Mouse (Mus musculus) midbrain, embryonic 12.5 days (tissue): ENCODE measurements around the gene Elavl4. TPM values are rescaled to one million over a fixed set of nuclear protein-coding genes. Genes with fewer than 3 reads are reported as not detected.

ENCODE experiments used
- ATAC-seq: fragments of 200-750 bp; cut with Nextera tagmentation; 2 replicates; pipeline ENCODE4 v1.8.0; 2017; ENCODE audit warnings: low read depth, moderate TSS enrichment, moderate library complexity; ENCODE audit not compliant: low FRiP score
- H3K27ac ChIP-seq: fragments of 300-500 bp; sonication (generic); replicated peaks from 2 replicates; pipeline ENCODE4 v1.5.1; 2016; ENCODE audit warnings: mild to moderate bottlenecking
- H3K27me3 ChIP-seq: fragments of 300-500 bp; sonication (generic); 2 replicates; pipeline ENCODE4 v1.6.1; 2016; ENCODE audit warnings: mild to moderate bottlenecking
- H3K36me3 ChIP-seq: fragments of 300-500 bp; sonication (generic); 2 replicates; pipeline ENCODE4 v1.6.1; 2016
- H3K4me1 ChIP-seq: fragments of 300-500 bp; sonication (generic); 2 replicates; pipeline ENCODE4 v1.6.1; 2016
- H3K4me2 ChIP-seq: fragments of 300-500 bp; sonication (generic); replicated peaks from 2 replicates; pipeline ENCODE4 v1.6.1; 2016; ENCODE audit warnings: mild to moderate bottlenecking, moderate library complexity
- H3K4me3 ChIP-seq: fragments of 300-500 bp; sonication (generic); 2 replicates; pipeline ENCODE4 v1.5.1; 2016; ENCODE audit warnings: mild to moderate bottlenecking
- H3K9ac ChIP-seq: fragments of 300-500 bp; sonication (generic); replicated peaks from 2 replicates; pipeline ENCODE4 v1.6.1; 2016; ENCODE audit warnings: mild to moderate bottlenecking, moderate library complexity
- H3K9me3 ChIP-seq: fragments of 300-500 bp; sonication (generic); 2 replicates; pipeline ENCODE4 v1.6.1; 2016; ENCODE audit warnings: mild to moderate bottlenecking
- WGBS: fragments of 180-500 bp; shearing (Covaris S2); methylation state at CpG from one replicate; pipeline ENCODE4 v1.1.7; 2016; 5-methylcytosine and 5-hydroxymethylcytosine counted together
- polyA plus RNA-seq: library from polyadenylated mRNA; unstranded; fragments of >200 nt; fragmentation: Nextera tagmentation; extraction: Ambion mirVana; gene quantifications from 2 replicates; pipeline ENCODE4 v1.2.1, GENCODE M21; 2016

Elavl4 gene
- polyA plus RNA-seq, 1 experiment from 2014 or later: 218 TPM

DNA sequence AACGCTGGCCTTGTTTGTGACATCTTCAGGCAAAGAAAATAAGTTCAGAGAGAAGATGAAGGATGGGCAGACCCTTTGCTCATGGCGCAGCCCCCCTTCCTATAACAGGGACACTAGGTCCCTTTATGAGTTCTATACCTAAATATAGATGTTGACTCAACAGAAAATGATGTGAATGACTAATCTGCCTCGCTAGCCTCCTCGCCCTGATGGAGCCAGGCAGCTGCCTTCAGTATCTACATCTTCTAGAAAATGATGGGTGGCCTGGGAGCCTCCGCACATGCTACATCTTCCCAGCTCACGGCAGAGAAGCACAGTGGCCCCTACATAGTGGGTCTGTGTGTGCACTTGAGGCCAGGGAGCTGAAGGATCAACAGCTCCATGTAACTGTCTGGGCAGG lies 137.2 kb downstream of the Elavl4 start:
- H3K4me1 ChIP-seq: peaks cover 40% of the 10 kb centered on the region
- WGBS: 92% methylated on average over 6 of the region's 6 CpGs
- ATAC-seq: no peak
- peaks cover 50% of the 10 kb centered on the region for H3K36me3 ChIP-seq
- no peak overlapping the region for H3K27ac ChIP-seq
- H3K27me3 ChIP-seq: no peaks in the 10 kb centered on the region
- H3K4me3 ChIP-seq: no peak overlapping the region
- no peak overlapping the region for H3K4me2 ChIP-seq
- H3K9me3 ChIP-seq: no peaks in the 10 kb centered on the region
- H3K9ac ChIP-seq: no peak overlapping the region

DNA sequence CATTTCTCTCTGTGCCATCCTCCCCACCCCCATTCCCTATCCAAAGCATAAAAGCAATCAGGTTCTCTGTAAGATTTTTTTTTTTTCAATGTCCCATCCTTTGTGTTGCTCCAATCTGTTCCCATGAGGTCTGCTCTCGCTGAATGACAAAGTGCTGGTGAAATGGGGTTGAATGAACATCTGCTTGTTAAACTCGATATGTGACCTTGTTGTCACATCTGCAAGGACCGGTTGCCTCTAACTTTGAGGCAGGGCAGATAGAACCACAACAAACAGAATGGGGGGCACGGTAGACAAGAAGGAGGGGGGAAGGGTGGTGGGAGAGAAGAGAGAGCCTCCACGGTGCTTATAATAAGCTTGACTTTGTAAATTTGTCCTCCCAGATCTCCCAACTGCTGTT lies 138.0 kb downstream of the Elavl4 start:
- H3K27ac ChIP-seq: no peak overlapping the region
- no peak overlapping the region for H3K9ac ChIP-seq
- H3K4me1 ChIP-seq: peaks cover 40% of the 10 kb centered on the region
- 50% methylated on average over 5 of the region's 5 CpGs for WGBS
- H3K4me2 ChIP-seq: no peak overlapping the region
- no peak overlapping the region for H3K4me3 ChIP-seq
- ATAC-seq: no peak
- H3K9me3 ChIP-seq: no peaks in the 10 kb centered on the region
- no peaks in the 10 kb centered on the region for H3K27me3 ChIP-seq
- H3K36me3 ChIP-seq: peaks cover 48% of the 10 kb centered on the region

DNA sequence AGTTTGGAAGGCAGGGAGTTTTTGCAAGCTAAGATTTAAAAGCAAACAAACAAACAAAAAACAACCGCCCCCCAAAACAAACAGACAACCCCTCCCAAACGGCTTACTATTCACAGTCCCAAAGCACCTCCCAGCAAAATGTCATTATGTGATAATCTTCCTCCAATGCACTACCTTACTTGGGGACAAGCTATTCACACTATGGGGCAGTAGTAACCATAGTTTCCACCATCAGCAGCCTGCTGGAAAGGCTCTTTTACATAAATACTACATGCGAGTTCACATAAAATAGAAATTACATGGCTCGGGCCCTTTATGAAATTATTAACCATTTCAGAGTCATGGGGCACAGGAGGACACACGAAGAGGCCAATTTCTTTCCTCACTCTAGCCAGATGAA lies 141.5 kb downstream of the Elavl4 start:
- WGBS: 73% methylated on average over 5 of the region's 5 CpGs
- peaks cover 58% of the 10 kb centered on the region for H3K36me3 ChIP-seq
- ATAC-seq: no peak

DNA sequence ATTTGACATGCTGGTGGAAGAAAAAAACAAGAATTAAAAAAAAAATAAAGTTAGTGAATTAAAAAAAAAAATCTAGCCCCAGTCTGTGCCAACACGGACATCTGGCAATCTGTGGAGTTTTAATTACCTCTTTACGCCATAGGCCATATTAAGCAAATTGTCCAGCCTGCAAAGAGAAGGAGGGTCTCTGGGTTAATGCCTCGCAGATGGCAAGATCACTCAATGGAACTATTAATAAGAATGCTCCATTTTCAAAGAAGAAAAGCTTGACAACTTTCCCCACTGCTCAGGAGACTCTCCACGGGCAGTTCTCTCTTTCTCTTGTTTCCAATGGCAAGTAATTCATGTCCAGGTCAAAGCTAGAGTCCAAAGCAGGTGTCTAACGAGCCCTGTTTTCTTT lies 142.1 kb downstream of the Elavl4 start:
- 54% methylated on average over 5 of the region's 5 CpGs for WGBS
- H3K4me2 ChIP-seq: no peak overlapping the region
- H3K36me3 ChIP-seq: peaks cover 56% of the 10 kb centered on the region
- H3K9me3 ChIP-seq: no peaks in the 10 kb centered on the region
- H3K9ac ChIP-seq: no peak overlapping the region
- H3K4me1 ChIP-seq: peaks cover 39% of the 10 kb centered on the region
- no peaks in the 10 kb centered on the region for H3K27me3 ChIP-seq
- 0 out of 2 replicates have a peak, but pooled peaks have one; percentile 53 for ATAC-seq
- 0 out of 2 replicates have a peak overlapping the region, but pooled peaks have one; percentile 46 for H3K27ac ChIP-seq
- no peak overlapping the region for H3K4me3 ChIP-seq

More for the DNA sequence above, 141.5 kb downstream of the Elavl4 start:
- H3K4me3 ChIP-seq: no peak overlapping the region
- peak overlapping the region; percentile 46; the same call in 1 of the 2 replicates for H3K27ac ChIP-seq
- no peaks in the 10 kb centered on the region for H3K27me3 ChIP-seq
- H3K9ac ChIP-seq: no peak overlapping the region
- peaks cover 40% of the 10 kb centered on the region for H3K4me1 ChIP-seq
- H3K9me3 ChIP-seq: no peaks in the 10 kb centered on the region
- H3K4me2 ChIP-seq: no peak overlapping the region

DNA sequence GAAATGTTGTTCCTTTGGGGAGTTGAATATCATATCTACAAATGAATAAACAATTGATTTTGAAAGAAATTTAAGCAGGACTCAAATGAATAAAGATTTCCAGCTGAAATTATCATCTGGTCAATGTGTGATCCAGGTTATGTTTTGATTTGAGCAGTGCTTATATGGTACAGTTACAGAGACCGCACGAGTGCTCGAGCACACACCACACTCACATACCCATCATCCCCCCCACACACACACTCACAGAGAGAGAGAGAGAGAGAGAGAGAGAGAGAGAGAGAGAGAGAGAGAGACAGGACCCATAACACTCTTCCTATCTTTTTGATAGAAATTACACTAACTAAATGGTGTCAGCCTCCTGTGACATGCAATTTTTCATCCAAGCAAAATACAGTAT lies 150.0 kb downstream of the Elavl4 start:
- no peak overlapping the region for H3K4me3 ChIP-seq
- no peak overlapping the region for H3K4me2 ChIP-seq
- no peak overlapping the region for H3K9ac ChIP-seq
- no peaks in the 10 kb centered on the region for H3K27me3 ChIP-seq
- no peaks in the 10 kb centered on the region for H3K9me3 ChIP-seq
- 0 out of 2 replicates have a peak, but pooled peaks have one; percentile 44 for ATAC-seq
- WGBS: 87% methylated on average over 3 of the region's 3 CpGs
- H3K27ac ChIP-seq: no peak overlapping the region
- no peaks in the 10 kb centered on the region; the same call in 1 of the 2 replicates for H3K4me1 ChIP-seq
- H3K36me3 ChIP-seq: peaks cover 6% of the 10 kb centered on the region; the same call in 1 of the 2 replicates

DNA sequence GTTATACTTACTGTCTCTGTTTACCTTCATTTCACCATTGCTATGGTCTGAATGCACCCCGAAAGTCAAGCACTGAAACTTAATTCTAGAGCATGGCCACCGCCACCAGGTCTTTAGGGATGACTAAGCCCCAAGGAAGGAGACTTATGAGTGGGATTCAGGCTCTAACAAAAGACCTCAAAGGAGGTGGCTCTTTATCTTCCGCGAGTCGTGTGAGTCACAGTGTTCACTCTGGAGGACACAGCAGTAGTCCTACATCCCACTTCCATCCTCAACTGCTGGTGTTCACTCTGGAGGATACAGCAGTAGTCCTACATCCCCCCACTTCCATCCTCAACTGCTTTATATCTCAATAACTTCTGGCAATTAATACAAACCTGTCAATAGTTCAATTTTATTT lies 151.8 kb downstream of the Elavl4 start:
- H3K4me2 ChIP-seq: no peak overlapping the region
- no peak for ATAC-seq
- H3K9ac ChIP-seq: no peak overlapping the region
- no peaks in the 10 kb centered on the region; the same call in 1 of the 2 replicates for H3K4me1 ChIP-seq
- H3K27me3 ChIP-seq: no peaks in the 10 kb centered on the region
- no peak overlapping the region for H3K4me3 ChIP-seq
- WGBS: 84% methylated on average over 5 of the region's 5 CpGs
- no peaks in the 10 kb centered on the region for H3K9me3 ChIP-seq
- H3K27ac ChIP-seq: no peak overlapping the region
- H3K36me3 ChIP-seq: no peaks in the 10 kb centered on the region

DNA sequence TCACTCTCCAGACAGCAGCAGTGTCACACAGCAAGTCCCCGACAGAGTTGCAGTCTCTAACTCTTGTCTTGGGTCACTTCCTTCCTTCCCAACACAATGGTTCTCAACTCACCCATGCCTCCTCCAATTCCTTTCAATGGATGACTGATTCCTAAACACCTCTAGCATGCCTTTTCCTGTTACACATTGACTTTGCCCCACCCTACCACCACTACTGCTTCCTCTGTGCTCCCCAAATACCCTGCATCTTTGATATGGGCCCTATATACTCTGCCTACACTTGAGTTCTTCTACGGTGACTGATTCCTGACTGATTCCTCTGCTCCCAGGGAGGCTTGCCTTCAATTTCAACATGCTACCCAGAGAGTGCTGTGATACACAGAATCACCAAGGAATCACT lies 153.1 kb downstream of the Elavl4 start:
- Histone ChIP-seq H3K4me2 (no peak overlapping the region), H3K4me3 (no peak overlapping the region), H3K4me1 (no peaks in the 10 kb centered on the region; the same call in 1 of the 2 replicates), H3K27me3 (no peaks in the 10 kb centered on the region), H3K9me3 (no peaks in the 10 kb centered on the region), H3K9ac (no peak overlapping the region), H3K27ac (no peak overlapping the region), H3K36me3 (no peaks in the 10 kb centered on the region)
- WGBS: 77% methylated on average over 2 of the region's 2 CpGs
- ATAC-seq: no peak

DNA sequence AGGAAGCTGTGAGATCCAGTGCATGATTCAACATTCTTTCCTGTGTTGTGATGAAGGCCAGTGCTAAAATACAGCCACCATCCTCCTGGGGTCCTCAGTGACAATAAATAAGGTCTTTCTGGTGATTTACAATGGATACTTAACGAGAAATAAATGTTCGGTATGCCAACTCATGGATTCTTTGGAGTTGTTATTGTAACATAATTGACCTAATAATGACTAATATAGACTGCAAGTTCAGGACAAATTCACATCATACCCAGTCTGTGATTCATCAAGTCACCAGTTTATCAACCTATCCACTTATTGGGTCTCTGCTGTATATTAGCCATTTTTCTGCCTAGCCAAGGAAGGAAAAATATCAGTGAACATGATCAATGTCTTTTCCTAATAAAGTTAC lies 174.4 kb downstream of the Elavl4 start:
- ATAC-seq: no peak
- WGBS: 96% methylated on average over 2 of the region's 2 CpGs
- no peaks in the 10 kb centered on the region for H3K4me1 ChIP-seq
- no peaks in the 10 kb centered on the region for H3K36me3 ChIP-seq
- no peaks in the 10 kb centered on the region for H3K9me3 ChIP-seq
- H3K4me2 ChIP-seq: no peak overlapping the region
- no peak overlapping the region for H3K9ac ChIP-seq
- no peak overlapping the region for H3K27ac ChIP-seq
- H3K27me3 ChIP-seq: no peaks in the 10 kb centered on the region
- no peak overlapping the region for H3K4me3 ChIP-seq

DNA sequence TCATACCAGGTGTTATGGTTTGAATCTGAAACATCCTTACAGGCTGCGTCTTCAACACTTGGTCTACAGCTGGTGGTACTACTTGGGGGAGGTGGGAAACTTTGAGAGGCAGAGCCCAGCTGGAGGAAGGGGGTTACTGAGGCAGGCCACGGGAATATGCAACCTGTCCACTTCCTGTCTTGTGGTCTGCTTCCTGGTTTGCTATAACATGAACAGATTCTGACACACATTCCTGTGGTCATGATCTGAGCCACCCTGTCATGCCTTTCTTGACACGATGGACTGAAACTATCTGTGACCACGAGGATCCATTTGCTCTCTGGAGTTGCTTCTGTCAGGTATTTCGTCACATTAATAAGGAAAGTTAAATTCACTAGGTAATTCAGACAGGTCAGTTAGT lies 179.7 kb downstream of the Elavl4 start:
- Histone ChIP-seq H3K4me3 (no peak overlapping the region), H3K9ac (no peak overlapping the region), H3K36me3 (no peaks in the 10 kb centered on the region), H3K27ac (no peak overlapping the region), H3K27me3 (no peaks in the 10 kb centered on the region), H3K9me3 (no peaks in the 10 kb centered on the region), H3K4me1 (no peaks in the 10 kb centered on the region), H3K4me2 (no peak overlapping the region)
- no peak for ATAC-seq
- 86% methylated on average over 5 of the region's 5 CpGs for WGBS

DNA sequence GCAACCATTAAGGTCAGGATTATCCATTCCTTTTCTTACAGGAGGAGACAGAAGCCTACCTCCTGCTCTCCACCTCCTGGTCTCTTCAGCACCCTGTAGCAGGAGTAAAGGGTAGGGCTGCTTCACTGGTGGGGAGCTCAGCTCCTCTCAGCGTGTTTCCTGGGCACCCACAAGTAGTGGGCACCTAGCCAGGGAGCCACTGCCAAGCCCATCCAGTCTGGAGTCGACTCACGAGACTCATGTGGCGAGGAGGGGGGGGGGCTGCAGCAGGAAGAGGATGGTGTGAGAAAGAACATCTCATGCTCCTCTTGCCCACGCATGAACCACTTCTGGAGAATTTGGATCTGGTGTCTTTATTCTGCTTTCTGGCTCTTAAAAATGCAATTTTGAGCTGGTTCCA lies 186.5 kb downstream of the Elavl4 start:
- no peak for ATAC-seq
- Histone ChIP-seq H3K4me1 (no peaks in the 10 kb centered on the region), H3K9ac (no peak overlapping the region), H3K27ac (no peak overlapping the region), H3K36me3 (no peaks in the 10 kb centered on the region), H3K27me3 (no peaks in the 10 kb centered on the region), H3K4me3 (no peak overlapping the region), H3K4me2 (no peak overlapping the region), H3K9me3 (no peaks in the 10 kb centered on the region)
- WGBS: 81% methylated on average over 5 of the region's 5 CpGs

DNA sequence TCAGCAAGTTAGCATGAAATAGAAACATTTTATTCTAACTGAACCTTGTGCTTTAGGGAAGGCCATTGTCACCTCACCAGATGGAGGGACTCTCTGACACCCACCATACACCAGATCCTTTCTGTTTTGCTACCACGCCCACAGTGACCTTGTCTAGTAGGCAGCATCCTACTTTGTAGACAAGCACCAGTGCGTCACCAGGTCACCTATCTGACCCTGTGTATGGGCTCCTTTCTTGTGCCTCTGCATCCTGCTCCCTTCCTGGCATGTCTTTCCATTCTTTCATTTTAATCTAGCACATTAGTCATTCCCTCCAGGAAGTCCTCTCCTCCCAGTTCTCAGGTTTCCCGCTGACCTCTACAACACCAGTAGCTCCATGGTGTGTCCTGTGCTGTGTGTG lies 190.1 kb downstream of the Elavl4 start:
- H3K27me3 ChIP-seq: no peaks in the 10 kb centered on the region
- H3K27ac ChIP-seq: no peak overlapping the region
- WGBS: 82% methylated on average over 3 of the region's 3 CpGs
- H3K4me1 ChIP-seq: 0 out of 2 replicates have a peak, but pooled peaks cover 4% of the 10 kb centered on the region
- no peak overlapping the region for H3K9ac ChIP-seq
- ATAC-seq: no peak
- H3K36me3 ChIP-seq: no peaks in the 10 kb centered on the region
- no peak overlapping the region for H3K4me2 ChIP-seq
- H3K4me3 ChIP-seq: no peak overlapping the region
- no peaks in the 10 kb centered on the region for H3K9me3 ChIP-seq

DNA sequence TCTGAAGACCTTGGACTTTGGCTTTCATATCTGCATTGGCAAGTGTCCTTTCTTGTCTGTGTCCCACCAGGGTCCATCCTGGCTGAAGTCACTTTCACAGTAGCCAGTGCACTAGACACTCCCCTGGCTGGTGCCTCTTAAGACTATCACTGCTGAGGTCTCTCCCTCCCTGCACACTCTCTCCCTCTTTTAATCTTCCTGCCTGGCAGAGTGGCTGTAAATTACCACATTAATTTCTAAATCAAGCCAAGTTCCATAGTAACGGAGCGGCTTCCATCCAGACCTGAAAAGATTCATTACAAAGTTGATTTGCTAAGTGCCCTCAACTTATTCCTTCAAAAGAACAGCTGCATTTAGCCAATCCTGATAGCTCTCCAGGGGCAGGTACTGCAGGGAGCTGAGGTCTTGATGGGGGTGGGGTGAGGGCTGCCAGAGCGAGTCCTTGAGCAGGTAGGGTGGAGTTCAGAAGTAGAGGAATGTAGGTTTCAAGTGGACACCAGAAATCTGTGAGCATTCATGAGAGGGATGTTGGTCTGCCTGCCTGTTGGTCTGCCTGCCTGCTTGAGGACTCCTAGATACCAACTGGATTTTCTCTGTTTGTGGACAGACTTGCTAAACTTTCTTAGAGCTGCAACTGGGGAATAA lies 194.1 kb downstream of the Elavl4 start:
- H3K9me3 ChIP-seq: no peaks in the 10 kb centered on the region
- H3K27ac ChIP-seq: no peak overlapping the region
- peaks cover 9% of the 10 kb centered on the region; the same call in 1 of the 2 replicates for H3K27me3 ChIP-seq
- peaks cover 20% of the 10 kb centered on the region for H3K4me1 ChIP-seq
- no peak for ATAC-seq
- no peaks in the 10 kb centered on the region for H3K36me3 ChIP-seq
- H3K9ac ChIP-seq: no peak overlapping the region
- H3K4me2 ChIP-seq: no peak overlapping the region
- 61% methylated on average over 3 of the region's 3 CpGs for WGBS
- no peak overlapping the region for H3K4me3 ChIP-seq

DNA sequence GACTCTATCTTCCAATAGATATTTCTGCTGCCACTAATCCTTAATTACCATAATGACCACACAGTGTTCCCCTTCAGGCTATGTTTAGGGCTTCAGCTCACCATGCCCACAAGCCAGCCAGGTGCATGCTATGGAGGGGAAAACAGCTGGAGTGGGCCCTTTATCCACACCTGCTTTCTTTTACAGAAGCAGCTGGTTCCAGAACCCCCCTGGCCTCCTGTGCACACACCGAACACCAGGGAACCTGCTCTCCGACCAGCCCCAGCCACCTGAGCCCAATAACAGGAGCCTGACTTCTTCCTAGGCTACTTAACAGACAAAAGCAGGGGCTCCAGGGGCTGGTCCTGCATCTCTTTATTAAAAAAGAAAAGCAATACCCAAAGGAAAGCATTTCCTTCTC lies 195.8 kb downstream of the Elavl4 start:
- Histone ChIP-seq H3K9ac (no peak overlapping the region), H3K36me3 (no peaks in the 10 kb centered on the region), H3K4me3 (no peak overlapping the region), H3K4me1 (peaks cover 30% of the 10 kb centered on the region), H3K9me3 (no peaks in the 10 kb centered on the region), H3K27me3 (peaks cover 9% of the 10 kb centered on the region; the same call in 1 of the 2 replicates), H3K4me2 (no peak overlapping the region), H3K27ac (peak overlapping the region; percentile 60)
- ATAC-seq: no peak
- WGBS: 34% methylated on average over 2 of the region's 2 CpGs
